Mouse (Mus musculus) heart, postnatal 14 days (tissue): ENCODE data around the gene Gcg. TPM values are rescaled to one million over a fixed set of nuclear protein-coding genes. Genes with fewer than 3 reads are reported as not detected.
A peak's percentile ranks its signal among the peaks of the same experiment; 100 is the strongest.

ENCODE experiments used
- DNase-seq, 2 experiments: peaks; one replicate each; pipeline ENCODE4 v3.0.0; 2021 to 2022
- intact Hi-C: fragments of 180-260 bp; cut with DNase I; formaldehyde crosslinking; loops from one replicate; pipeline ENCODE4 v1.15.1; 2025
- total RNA-seq, 2 experiments: library from RNA; stranded (reverse); gene quantifications; 2 replicates each; pipeline ENCODE4 v1.2.3; 2021

The Gcg gene
- total RNA-seq, 2 experiments from 2014 or later = not detected

- intact Hi-C loops = no loop called here
Measured at GRCm38 (mm10) chr2:62460815-62461450, 22.5 kb downstream of the Gcg start.

GRCm38 (mm10) chr2:62460231-62460710 is 23.2 kb downstream of the Gcg start:
- no peak for DNase-seq
- intact Hi-C loops = no loop called here

More at GRCm38 (mm10) chr2:62460815-62461450, 22.5 kb downstream of the Gcg start:
- DNase-seq = no peak

- intact Hi-C loops = loop anchor here (2.0 to 10.0 kb wide), 4 partner anchors 113 to 815 kb away; no protein-coding TSS in a partner anchor
- DNase-seq = peak in 1 of 2 experiments; percentile 13
Measured at GRCm38 (mm10) chr2:62459241-62460174, 23.9 kb downstream of the Gcg start.

GRCm38 (mm10) chr2:62458070-62458469 is 25.4 kb downstream of the Gcg start:
- intact Hi-C loops = loop anchor here (2.0 to 10.0 kb wide), 4 partner anchors 111 to 813 kb away; no protein-coding TSS in a partner anchor
- no peak for DNase-seq

- intact Hi-C loops = loop anchor here (5.0 to 10.0 kb wide), 3 partner anchors 180 to 810 kb away; no protein-coding TSS in a partner anchor
Measured at GRCm38 (mm10) chr2:62454991-62455390, 28.5 kb downstream of the Gcg start.

GRCm38 (mm10) chr2:62454033-62454432 is 29.4 kb downstream of the Gcg start:
- DNase-seq = no peak
- intact Hi-C loops = loop anchor here (10.0 kb wide), 2 partner anchors 181 to 809 kb away; no protein-coding TSS in a partner anchor

More at GRCm38 (mm10) chr2:62454991-62455390, 28.5 kb downstream of the Gcg start:
- no peak for DNase-seq

GRCm38 (mm10) chr2:62450364-62450763 is 33.1 kb downstream of the Gcg start:
- intact Hi-C loops = loop anchor here (10.0 kb wide), 2 partner anchors 184 to 806 kb away; no protein-coding TSS in a partner anchor
- DNase-seq = no peak

- no peak for DNase-seq
- intact Hi-C loops = loop anchor here (10.0 kb wide), 2 partner anchors 185 to 805 kb away; no protein-coding TSS in a partner anchor
Measured at GRCm38 (mm10) chr2:62449692-62450346, 33.6 kb downstream of the Gcg start.

- intact Hi-C loops = no loop called here
- DNase-seq = peak; percentile 26 to 29
Measured at GRCm38 (mm10) chr2:62440802-62441544, 42.5 kb downstream of the Gcg start.

GRCm38 (mm10) chr2:62440083-62440482 is 43.4 kb downstream of the Gcg start:
- no peak for DNase-seq
- intact Hi-C loops = no loop called here

- intact Hi-C loops = no loop called here
- DNase-seq = no peak
Measured at GRCm38 (mm10) chr2:62431245-62431795, 52.1 kb downstream of the Gcg start.

GRCm38 (mm10) chr2:62425941-62426340 is 57.5 kb downstream of the Gcg start:
- intact Hi-C loops = no loop called here
- DNase-seq = peak in 1 of 2 experiments; percentile 13

Other genes with a start within 250 kb of the Gcg start
- 1 to 10 TPM; 7.2 to 8.2 TPM for gene Dpp4, start 71.4 kb downstream of the Gcg start, total RNA-seq
- 1 to 10 TPM; 7.2 to 8.1 TPM for gene Fap, start 90.4 kb upstream of the Gcg start, total RNA-seq
- gene Ifih1, start 162.6 kb upstream of the Gcg start, total RNA-seq = 1 to 10 TPM; 4.2 to 4.8 TPM
- 10 to 100 TPM; 36.7 to 37.8 TPM for gene Gca, start 180.6 kb upstream of the Gcg start, total RNA-seq